Mouse (Mus musculus): ENCODE results near the gene Prdm16.

DNA sequence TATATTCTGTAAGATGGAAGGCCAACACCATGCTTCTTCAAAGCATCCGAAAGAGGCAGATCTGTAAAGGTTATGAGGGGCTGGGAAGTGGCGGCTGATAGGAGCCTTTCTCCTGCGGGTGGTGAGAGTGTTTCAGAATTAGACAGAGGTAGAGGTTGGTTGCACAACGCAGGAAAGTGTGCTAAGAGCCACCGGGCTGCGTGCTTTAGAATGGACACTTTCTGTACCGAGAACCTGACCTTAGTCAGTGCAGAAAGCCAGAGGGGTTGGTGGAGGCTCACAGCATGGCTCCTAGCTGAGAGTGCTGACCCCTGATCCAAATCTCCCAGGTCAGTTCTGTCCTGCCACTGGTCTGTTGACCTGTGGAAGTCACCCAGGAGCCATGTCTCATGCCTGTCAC is 106.3 kb downstream of the Prdm16 start:
- TF ChIP-seq CTCF (IDR thresholded peaks at IDR 0.05; ENCODE audit: borderline replicate concordance, insufficient read depth, low read depth, low read length) (no peak), POLR2A (IDR thresholded peaks at IDR 0.05; ENCODE audit: borderline replicate concordance, insufficient read depth, low read length) (no peak)

All from cerebellum, adult 2 months (tissue).